Mouse (Mus musculus) liver, postnatal 0 days (tissue): Measurements from ENCODE around the gene Cops4. TPM values are rescaled to one million over a fixed set of nuclear protein-coding genes. Genes with fewer than 3 reads are reported as not detected.
A peak's percentile ranks its signal among the peaks of the same experiment; 100 is the strongest.

ENCODE experiments used
- ATAC-seq: fragments of 200-750 bp; cut with Nextera tagmentation; 2 replicates; pipeline ENCODE4 v1.8.0; 2017; ENCODE audit warnings: mild to moderate bottlenecking, moderate library complexity
- DNase-seq: peaks from one replicate; pipeline ENCODE4 v3.0.0-alpha.2; 2016
- H3K27ac ChIP-seq: fragments of 300-500 bp; sonication (generic); 2 replicates; pipeline ENCODE4 v1.5.1; 2014; ENCODE audit warnings: antibody characterized with exemption, moderate library complexity, mild to moderate bottlenecking, low read depth
- H3K27me3 ChIP-seq: fragments of 300-500 bp; sonication (generic); 2 replicates; pipeline ENCODE4 v1.6.1; 2014; ENCODE audit warnings: low read length, control low read depth, mixed read lengths; ENCODE audit not compliant: insufficient read depth
- H3K36me3 ChIP-seq: fragments of 300-500 bp; sonication (generic); replicated peaks from 2 replicates; pipeline ENCODE4 v1.6.1; 2014; ENCODE audit warnings: mild to moderate bottlenecking, control low read depth, low read length, moderate library complexity, mixed read lengths; ENCODE audit not compliant: insufficient read depth
- H3K4me1 ChIP-seq: fragments of 300-500 bp; sonication (generic); 2 replicates; pipeline ENCODE4 v1.6.1; 2014; ENCODE audit warnings: antibody characterized with exemption, mild to moderate bottlenecking, control low read depth; ENCODE audit not compliant: insufficient read depth
- H3K4me2 ChIP-seq: fragments of 300-500 bp; sonication (generic); 2 replicates; pipeline ENCODE4 v1.6.1; 2014; ENCODE audit warnings: low read depth, mild to moderate bottlenecking, low read length, moderate library complexity, mixed read lengths
- H3K4me3 ChIP-seq: fragments of 300-500 bp; sonication (generic); 2 replicates; pipeline ENCODE4 v1.5.1; 2014; ENCODE audit warnings: low read depth, low read length
- H3K9ac ChIP-seq: fragments of 300-500 bp; sonication (generic); replicated peaks from 2 replicates; pipeline ENCODE4 v1.6.1; 2014; ENCODE audit warnings: mild to moderate bottlenecking, moderate library complexity
- H3K9me3 ChIP-seq: fragments of 300-500 bp; sonication (generic); 2 replicates; pipeline ENCODE4 v1.6.1; 2016; ENCODE audit warnings: mild to moderate bottlenecking, control low read depth, low read length, mixed read lengths
- CTCF ChIP-seq: sonication (generic); IDR thresholded peaks from 2 replicates; pipeline ENCODE4 v1.5.1; 2016; ENCODE audit warnings: antibody characterized with exemption, low read depth
- EP300 ChIP-seq: IDR thresholded peaks from 2 replicates; pipeline ENCODE4 v1.6.1; 2016; ENCODE audit warnings: antibody characterized with exemption, low read depth, mild to moderate bottlenecking
- WGBS: fragments of 180-500 bp; shearing (Covaris S2); extraction: QIAGEN DNeasy Blood & Tissue Kit; methylation state at CpG from one replicate; pipeline ENCODE4 v1.1.7; 2014; ENCODE audit not compliant: insufficient replicate concordance; 5-methylcytosine and 5-hydroxymethylcytosine counted together
- polyA plus RNA-seq: library from polyadenylated mRNA; unstranded; fragments of >200 nt; fragmentation: Nextera tagmentation; extraction: Ambion mirVana; gene quantifications from 2 replicates; pipeline ENCODE4 v1.2.1, GENCODE M21; 2015

The Cops4 gene
- polyA plus RNA-seq: 48.5 and 50.1 TPM in 2 replicates

GRCm38 (mm10) chr5:100518049-100519026, at the start of gene Cops4:
TSS of gene Cops4 (plus strand) at chr5:100518309.
- Histone ChIP-seq H3K36me3 (0 out of 2 replicates have a peak, but pooled peaks cover 2% of the 10 kb centered on the region), H3K27ac (peak within 1 kb of the TSS; percentile 81), H3K4me2 (peak within 1 kb of the TSS; percentile 85), H3K27me3 (no peaks in the 10 kb centered on the region), H3K4me3 (peak within 1 kb of the TSS; percentile 84), H3K9ac (peak within 1 kb of the TSS; percentile 89), H3K9me3 (no peaks in the 10 kb centered on the region), H3K4me1 (peaks cover 19% of the 10 kb centered on the region)
- TF ChIP-seq CTCF (peak; percentile 32; the same call in 1 of the 2 replicates), EP300 (peak; percentile 70)
- DNase-seq (peak; percentile 98), ATAC-seq (peak; percentile 100)
- under 1% methylated on average over 63 of the region's 64 CpGs for WGBS

- ATAC-seq: no peak
- peaks cover 38% of the 10 kb centered on the region for H3K36me3 ChIP-seq
- H3K4me3 ChIP-seq: no peak overlapping the region
Measured at GRCm38 (mm10) chr5:100476328-100476727, 41.8 kb upstream of the Cops4 start.

GRCm38 (mm10) chr5:100477604-100478003, 40.5 kb upstream of the Cops4 start:
- DNase-seq (no peak), ATAC-seq (no peak)
- WGBS: 52% methylated on average over 9 of the region's 9 CpGs
- no peaks in the 10 kb centered on the region for H3K27me3 ChIP-seq
- no peak overlapping the region for H3K27ac ChIP-seq
- no peaks in the 10 kb centered on the region for H3K4me1 ChIP-seq
- H3K4me2 ChIP-seq: no peak overlapping the region
- no peak overlapping the region for H3K4me3 ChIP-seq
- H3K9me3 ChIP-seq: no peaks in the 10 kb centered on the region
- no peak overlapping the region for H3K9ac ChIP-seq
- TF ChIP-seq CTCF: no peak
- TF ChIP-seq EP300: no peak
- H3K36me3 ChIP-seq: peaks cover 42% of the 10 kb centered on the region

More at GRCm38 (mm10) chr5:100476328-100476727, 41.8 kb upstream of the Cops4 start:
- 54% methylated on average over 3 of the region's 3 CpGs for WGBS
- H3K4me2 ChIP-seq: no peak overlapping the region
- H3K4me1 ChIP-seq: no peaks in the 10 kb centered on the region
- DNase-seq: no peak
- no peaks in the 10 kb centered on the region for H3K27me3 ChIP-seq
- H3K9me3 ChIP-seq: no peaks in the 10 kb centered on the region
- no peak overlapping the region for H3K9ac ChIP-seq
- no peak overlapping the region for H3K27ac ChIP-seq
- TF ChIP-seq EP300: no peak
- peak; percentile 39 for TF ChIP-seq CTCF

- H3K36me3 ChIP-seq: peaks cover 34% of the 10 kb centered on the region
- H3K4me3 ChIP-seq: no peak overlapping the region
- H3K9me3 ChIP-seq: no peaks in the 10 kb centered on the region
- no peaks in the 10 kb centered on the region for H3K4me1 ChIP-seq
- DNase-seq (no peak), ATAC-seq (no peak)
- no peak overlapping the region for H3K27ac ChIP-seq
- H3K9ac ChIP-seq: no peak overlapping the region
- H3K4me2 ChIP-seq: no peak overlapping the region
- no peaks in the 10 kb centered on the region for H3K27me3 ChIP-seq
- TF ChIP-seq CTCF (no peak), EP300 (no peak)
Measured at GRCm38 (mm10) chr5:100483569-100483968, 34.5 kb upstream of the Cops4 start.

- H3K4me1 ChIP-seq: no peaks in the 10 kb centered on the region
- H3K27me3 ChIP-seq: no peaks in the 10 kb centered on the region
- H3K4me3 ChIP-seq: no peak overlapping the region
- no peak overlapping the region for H3K27ac ChIP-seq
- no peak overlapping the region for H3K4me2 ChIP-seq
- no peak overlapping the region for H3K9ac ChIP-seq
- TF ChIP-seq EP300: no peak
- no peak for TF ChIP-seq CTCF
- no peaks in the 10 kb centered on the region for H3K9me3 ChIP-seq
- H3K36me3 ChIP-seq: peaks cover 21% of the 10 kb centered on the region
- 69% methylated on average over 2 of the region's 2 CpGs for WGBS
- ATAC-seq (no peak), DNase-seq (no peak)
Measured at GRCm38 (mm10) chr5:100487120-100487519, 31.0 kb upstream of the Cops4 start.

GRCm38 (mm10) chr5:100488231-100488630, 29.9 kb upstream of the Cops4 start:
- Histone ChIP-seq H3K36me3 (peaks cover 20% of the 10 kb centered on the region), H3K4me3 (no peak overlapping the region), H3K27ac (no peak overlapping the region), H3K27me3 (no peaks in the 10 kb centered on the region), H3K4me1 (no peaks in the 10 kb centered on the region), H3K9ac (no peak overlapping the region), H3K9me3 (no peaks in the 10 kb centered on the region), H3K4me2 (no peak overlapping the region)
- no peak for DNase-seq
- WGBS: 88% methylated on average over 3 of the region's 3 CpGs
- TF ChIP-seq EP300 (no peak), CTCF (no peak)
- ATAC-seq: no peak
